Mouse (Mus musculus): ENCODE results near the gene Gm17332. TPM values are rescaled to one million over a fixed set of nuclear protein-coding genes. Genes with fewer than 3 reads are reported as not detected.

The Gm17332 gene
- polyA plus RNA-seq, 1 experiment from 2014 or later, result not detected

Other genes starting within 250 kb of the Gm17332 start
- 11.4 and 12.1 TPM in 2 replicates for gene Erlec1, start 228.1 kb downstream of the Gm17332 start, polyA plus RNA-seq (2015; fragmentation: Nextera tagmentation; extraction: Ambion mirVana)
- gene Chac2, start 196.1 kb downstream of the Gm17332 start, polyA plus RNA-seq (2015; fragmentation: Nextera tagmentation; extraction: Ambion mirVana), result 22.5 and 25.4 TPM in 2 replicates
- 4.3 and 4.5 TPM in 2 replicates for gene Stc2, start 187.6 kb upstream of the Gm17332 start, polyA plus RNA-seq (2015; fragmentation: Nextera tagmentation; extraction: Ambion mirVana)